Mouse (Mus musculus) frontal cortex, adult 2 months (tissue): ENCODE measurements at regions not wholly inside any gene's neighbourhood (a gene's known extent, or its start where the extent isn't known, plus 50 kb on each side); places are given as distances from the start of the nearest gene placed in this dataset.

Experiments used
- DNase-seq, 2 experiments: peaks; one replicate each; pipeline ENCODE4 v3.0.0; 2022; ENCODE audit warnings: low spot score in 1 of 2; ENCODE audit errors: extremely low spot score in 1 of 2

DNA sequence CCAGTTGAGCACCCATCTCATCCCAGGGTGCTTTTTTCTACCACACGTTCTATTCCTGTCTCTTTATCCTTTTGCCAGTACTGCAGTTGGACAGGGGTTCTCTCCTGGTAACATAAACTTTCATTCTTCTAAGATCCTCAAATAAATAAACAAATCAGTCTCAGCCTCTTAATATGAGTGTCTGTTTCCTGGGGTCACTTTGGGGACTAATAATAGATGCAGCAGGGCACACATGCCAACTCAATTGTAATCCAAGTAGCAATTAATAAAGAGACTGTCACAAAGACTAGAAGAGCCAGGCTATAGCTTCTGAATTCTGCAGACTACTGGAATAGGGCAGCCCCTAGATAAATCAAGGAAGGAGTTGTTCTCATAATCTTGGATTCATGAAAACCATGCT is 108.9 kb downstream of the Uchl5 start:
- DNase-seq: no peak

DNA sequence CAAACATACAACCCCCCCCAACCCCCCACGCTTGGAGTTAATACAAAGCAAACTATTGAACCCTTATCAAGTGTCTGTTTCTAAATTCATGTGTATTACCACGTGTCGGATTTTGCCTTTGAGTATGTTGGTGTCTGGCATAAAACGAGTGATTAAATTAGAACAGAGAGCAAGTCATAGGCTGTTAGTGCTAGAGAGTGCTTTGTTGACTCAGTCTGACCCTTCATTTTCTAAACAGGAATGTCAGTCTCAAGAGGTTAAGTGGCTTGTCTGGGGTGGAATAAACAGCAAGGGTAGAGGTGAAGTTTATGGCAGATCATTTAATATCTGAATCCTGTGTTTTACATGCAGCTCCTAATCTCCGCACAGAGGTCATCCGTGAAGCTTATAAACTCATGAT is 104.1 kb downstream of the Uchl5 start:
- DNase-seq: no peak

DNA sequence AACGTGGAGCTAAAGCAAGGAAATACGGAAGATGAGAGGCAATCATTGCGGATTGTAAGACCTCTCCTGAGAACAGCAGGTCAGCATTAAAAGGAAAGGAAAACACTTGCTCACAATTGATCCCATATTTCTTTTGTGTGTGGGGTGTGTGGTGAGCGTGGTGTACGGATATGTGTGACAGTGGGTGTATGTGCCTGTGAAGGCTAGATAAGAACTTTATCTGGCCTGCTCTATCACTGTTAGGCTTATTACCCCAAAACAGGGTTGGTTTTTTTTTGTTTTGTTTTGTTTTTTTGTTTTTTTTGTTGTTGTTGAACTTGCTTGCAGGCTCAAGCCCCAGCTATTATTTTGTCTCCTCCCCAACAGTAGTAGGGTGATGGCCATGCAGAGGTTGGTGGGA is 102.5 kb downstream of the Uchl5 start:
- no peak for DNase-seq

DNA sequence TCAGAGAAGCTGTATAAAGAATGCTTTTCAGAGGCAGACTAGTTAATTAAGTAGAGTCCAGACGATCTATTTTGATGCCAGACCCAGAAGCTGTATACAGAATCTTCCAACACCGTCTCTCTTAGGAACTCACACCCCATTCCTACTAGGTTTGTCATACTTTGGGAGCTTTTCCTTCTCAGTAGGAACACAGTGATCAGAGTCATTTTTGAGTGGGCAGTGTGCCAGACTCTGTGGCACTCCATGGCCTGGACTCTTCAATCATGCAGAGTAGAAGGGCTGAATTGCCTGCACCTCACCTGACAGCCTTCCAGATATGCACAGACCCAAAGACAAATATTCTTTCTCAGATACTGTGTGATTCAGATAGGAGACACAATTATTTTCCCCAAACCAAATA is 101.2 kb downstream of the Uchl5 start:
- DNase-seq: no peak

DNA sequence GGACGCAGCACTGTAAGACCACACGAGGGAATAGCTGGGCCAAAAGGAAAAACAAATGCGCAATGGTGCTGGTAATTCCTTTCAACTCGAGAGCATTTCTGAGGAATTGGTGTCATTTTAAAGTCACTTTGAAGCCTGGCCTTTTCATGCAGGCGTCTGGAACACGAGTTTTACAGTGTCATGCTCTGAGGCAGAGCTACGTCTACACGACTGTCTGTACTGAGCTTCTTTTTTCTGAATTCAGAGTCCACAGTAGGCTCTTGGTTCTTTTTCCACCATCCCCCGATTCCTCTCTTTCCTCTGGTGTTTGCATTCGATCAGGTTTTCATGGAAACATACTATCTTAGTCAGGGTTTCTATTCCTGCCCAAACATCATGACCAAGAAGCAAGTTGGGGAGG is 83.2 kb downstream of the Uchl5 start:
- no peak for DNase-seq

DNA sequence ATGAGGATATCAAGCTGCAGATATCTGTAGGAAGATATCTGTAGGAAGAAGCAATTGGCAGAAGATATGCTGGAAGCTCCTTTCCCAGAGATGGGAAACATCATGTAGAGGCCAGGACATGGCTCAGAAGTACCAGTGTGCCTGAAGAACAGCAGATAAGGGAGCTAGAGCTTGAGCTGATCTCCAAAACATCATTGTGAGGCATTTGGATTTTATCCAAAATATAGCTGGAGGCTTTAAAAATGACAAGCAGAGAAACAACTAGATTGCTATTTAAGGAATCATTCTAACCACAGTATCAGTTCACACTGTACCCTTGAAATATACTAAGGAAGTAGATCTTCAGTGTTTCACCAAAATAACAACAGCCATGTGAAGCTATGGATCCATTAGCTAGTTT is 81.5 kb downstream of the Uchl5 start:
- no peak for DNase-seq
